ENCODE assay signal across 12 mouse cellular contexts in genomic region chr6:13884877-13885592, GRCm38 (mm10).
"Had no signal": no experiment of that assay in that cellular context is flagged by ENCODE, and none has a peak within 500 bp of the region (broad histone marks: within the 10 kb centered on the region; RNA-seq: fewer than 3 reads in every experiment).

No protein-coding gene starts in this region.

- H3K4me1 ChIP-seq: kidney, embryonic 15.5 days; limb, embryonic 15.5 days; liver, embryonic 12.5 days; midbrain, embryonic 15.5 days; neural tube, embryonic 13.5 days; stomach, embryonic 15.5 days had no signal

- H3K9me3 ChIP-seq: kidney, embryonic 15.5 days; limb, embryonic 15.5 days; liver, embryonic 12.5 days; midbrain, embryonic 15.5 days; neural tube, embryonic 13.5 days; stomach, embryonic 15.5 days had no signal

- H3K9ac ChIP-seq: kidney, embryonic 15.5 days; limb, embryonic 15.5 days; liver, embryonic 12.5 days; lung, embryonic 14.5 days; midbrain, embryonic 15.5 days; neural tube, embryonic 13.5 days; stomach, embryonic 15.5 days had no signal

- H3K27ac ChIP-seq: kidney, embryonic 15.5 days; limb, embryonic 15.5 days; liver, embryonic 12.5 days; midbrain, embryonic 15.5 days; neural tube, embryonic 13.5 days; stomach, embryonic 15.5 days had no signal

- H3K27me3 ChIP-seq: kidney, embryonic 15.5 days; limb, embryonic 15.5 days; liver, embryonic 12.5 days; midbrain, embryonic 15.5 days; neural tube, embryonic 13.5 days; stomach, embryonic 15.5 days had no signal

- ATAC-seq: liver, embryonic 12.5 days; midbrain, embryonic 15.5 days had no signal

- DNase-seq: kidney, postnatal 14 days; lung, embryonic 14.5 days; lung, postnatal 10 days; lung, postnatal 4 days; right cerebral cortex, postnatal 14 days had no signal

- H3K4me2 ChIP-seq: kidney, embryonic 15.5 days; limb, embryonic 15.5 days; liver, embryonic 12.5 days; lung, embryonic 14.5 days; midbrain, embryonic 11.5 days; midbrain, embryonic 15.5 days; neural tube, embryonic 13.5 days; stomach, embryonic 15.5 days had no signal

- H3K36me3 ChIP-seq: kidney, embryonic 15.5 days; limb, embryonic 15.5 days; liver, embryonic 12.5 days; midbrain, embryonic 15.5 days; stomach, embryonic 15.5 days had no signal

- H3K4me3 ChIP-seq: kidney, embryonic 15.5 days; limb, embryonic 15.5 days; liver, embryonic 12.5 days; midbrain, embryonic 15.5 days; neural tube, embryonic 13.5 days; stomach, embryonic 15.5 days had no signal
